Mouse (Mus musculus) kidney, embryonic 16.5 days (tissue): Measurements from ENCODE around the gene Slc1a2. TPM values are rescaled to one million over a fixed set of nuclear protein-coding genes. Genes with fewer than 3 reads are reported as not detected.

Experiments
- ATAC-seq: fragments of 200-750 bp; cut with Nextera tagmentation; 2 replicates; pipeline ENCODE4 v1.8.0; 2017; ENCODE audit warnings: moderate TSS enrichment; ENCODE audit not compliant: low FRiP score, low TSS enrichment
- H3K27ac ChIP-seq: fragments of 300-500 bp; sonication (generic); 2 replicates; pipeline ENCODE4 v1.5.1; 2014; ENCODE audit warnings: low read length
- H3K27me3 ChIP-seq: fragments of 300-500 bp; sonication (generic); 2 replicates; pipeline ENCODE4 v1.6.1; 2014; ENCODE audit warnings: low read length, control low read depth, mixed read lengths; ENCODE audit not compliant: insufficient read depth
- H3K36me3 ChIP-seq: fragments of 300-500 bp; sonication (generic); 2 replicates; pipeline ENCODE4 v1.6.1; 2014; ENCODE audit warnings: low read length, control low read depth, mixed read lengths; ENCODE audit not compliant: insufficient read depth
- H3K4me1 ChIP-seq: fragments of 300-500 bp; sonication (generic); 2 replicates; pipeline ENCODE4 v1.6.1; 2014; ENCODE audit warnings: low read length, control low read depth, mixed read lengths; ENCODE audit not compliant: insufficient read depth
- H3K4me2 ChIP-seq: fragments of 300-500 bp; sonication (generic); replicated peaks from 2 replicates; pipeline ENCODE4 v1.6.1; 2014; ENCODE audit warnings: low read depth, low read length
- H3K4me3 ChIP-seq: fragments of 300-500 bp; sonication (generic); 2 replicates; pipeline ENCODE4 v1.5.1; 2014; ENCODE audit warnings: mild to moderate bottlenecking, low read length
- H3K9ac ChIP-seq: fragments of 300-500 bp; sonication (generic); replicated peaks from 2 replicates; pipeline ENCODE4 v1.6.1; 2014; ENCODE audit warnings: low read length
- H3K9me3 ChIP-seq: fragments of 300-500 bp; sonication (generic); 2 replicates; pipeline ENCODE4 v1.6.1; 2016; ENCODE audit warnings: low read length, control low read depth
- WGBS: fragments of 180-500 bp; shearing (Covaris S2); extraction: QIAGEN DNeasy Blood & Tissue Kit; methylation state at CpG from one replicate; pipeline ENCODE4 v1.1.7; 2014; 5-methylcytosine and 5-hydroxymethylcytosine counted together
- polyA plus RNA-seq: library from polyadenylated mRNA; unstranded; fragments of >200 nt; fragmentation: Nextera tagmentation; extraction: Ambion mirVana; gene quantifications from 2 replicates; pipeline ENCODE4 v1.2.1, GENCODE M21; 2015

Slc1a2 gene
- 0.12 and 0.13 TPM in 2 replicates for polyA plus RNA-seq

GRCm38 (mm10) chr2:102658163-102658660 is at the start of gene Slc1a2:
Gene Slc1a2, plus strand, starts transcription at chr2:102658659.
- Histone ChIP-seq H3K36me3 (no peaks in the 10 kb centered on the region), H3K27me3 (peaks cover 32% of the 10 kb centered on the region), H3K9me3 (no peaks in the 10 kb centered on the region), H3K27ac (no peak within 1 kb of the TSS), H3K4me2 (peak within 1 kb of the TSS; percentile 99), H3K9ac (peak within 1 kb of the TSS; percentile 59), H3K4me3 (peak within 1 kb of the TSS; percentile 72), H3K4me1 (peaks cover 18% of the 10 kb centered on the region; the same call in 1 of the 2 replicates)
- ATAC-seq, result peak; percentile 61; the same call in 1 of the 2 replicates
- under 1% methylated on average over 19 of the region's 20 CpGs for WGBS

DNA sequence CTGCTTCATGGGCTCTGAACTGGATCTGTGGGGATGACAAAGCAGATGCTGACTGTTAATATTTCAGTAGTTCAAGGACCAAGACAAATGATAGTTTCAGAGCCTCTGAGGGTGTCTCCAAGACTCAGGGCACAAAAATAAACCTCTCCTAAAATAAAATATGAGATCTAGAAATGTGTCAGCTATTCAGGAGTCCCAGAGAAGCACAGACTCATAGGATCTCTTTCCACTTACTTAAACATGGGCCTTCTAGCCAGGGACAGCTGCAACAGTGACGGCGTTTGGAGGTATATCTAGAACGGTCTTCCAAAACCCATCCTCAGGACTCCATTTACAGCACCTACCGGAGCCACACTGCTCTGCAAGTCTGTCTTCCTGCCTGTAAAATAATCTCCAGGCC is 48.0 kb upstream of the Slc1a2 start:
- no peaks in the 10 kb centered on the region for H3K36me3 ChIP-seq
- no peak overlapping the region for H3K4me3 ChIP-seq
- no peak overlapping the region for H3K4me2 ChIP-seq
- WGBS, result 92% methylated on average over 4 of the region's 4 CpGs
- no peak overlapping the region for H3K9ac ChIP-seq
- H3K27me3 ChIP-seq, result no peaks in the 10 kb centered on the region
- no peaks in the 10 kb centered on the region for H3K9me3 ChIP-seq
- no peak overlapping the region for H3K27ac ChIP-seq
- H3K4me1 ChIP-seq, result no peaks in the 10 kb centered on the region
- no peak for ATAC-seq

GRCm38 (mm10) chr2:102616637-102617036 is 41.8 kb upstream of the Slc1a2 start:
- no peak for ATAC-seq
- no peaks in the 10 kb centered on the region for H3K36me3 ChIP-seq

GRCm38 (mm10) chr2:102620744-102621429 is 37.6 kb upstream of the Slc1a2 start:
- ATAC-seq, result no peak
- no peaks in the 10 kb centered on the region for H3K27me3 ChIP-seq
- WGBS, result 60% methylated on average over 12 of the region's 12 CpGs

More at GRCm38 (mm10) chr2:102616637-102617036, 41.8 kb upstream of the Slc1a2 start:
- H3K9ac ChIP-seq, result no peak overlapping the region
- H3K4me3 ChIP-seq, result no peak overlapping the region
- no peaks in the 10 kb centered on the region for H3K4me1 ChIP-seq
- no peaks in the 10 kb centered on the region for H3K27me3 ChIP-seq
- 75% methylated on average over 2 of the region's 2 CpGs for WGBS
- H3K9me3 ChIP-seq, result no peaks in the 10 kb centered on the region
- no peak overlapping the region for H3K27ac ChIP-seq
- H3K4me2 ChIP-seq, result no peak overlapping the region

DNA sequence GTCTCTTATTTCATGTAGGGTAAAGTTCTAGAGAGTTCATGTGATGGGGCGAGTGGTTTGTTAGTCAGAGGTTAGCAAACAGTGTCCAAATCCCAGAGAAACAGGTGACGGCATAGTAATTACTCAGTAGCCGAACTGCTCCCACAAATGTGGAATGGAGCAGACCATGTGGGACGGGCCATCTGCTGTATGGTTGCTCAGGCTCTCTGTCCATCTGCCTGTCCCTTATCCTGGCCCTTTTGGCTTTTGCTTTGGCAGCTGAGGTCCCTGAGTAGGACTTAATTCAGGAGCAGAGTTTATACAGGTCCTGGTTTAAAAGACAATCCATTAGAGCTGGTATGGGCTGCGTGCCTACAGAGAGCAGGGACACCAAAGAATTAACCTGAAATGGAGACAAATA is 36.3 kb upstream of the Slc1a2 start:
- no peak overlapping the region for H3K4me2 ChIP-seq
- no peaks in the 10 kb centered on the region for H3K36me3 ChIP-seq
- no peaks in the 10 kb centered on the region for H3K27me3 ChIP-seq
- 88% methylated on average over 5 of the region's 5 CpGs for WGBS
- no peak overlapping the region for H3K4me3 ChIP-seq
- H3K9ac ChIP-seq, result no peak overlapping the region
- H3K27ac ChIP-seq, result no peak overlapping the region
- no peaks in the 10 kb centered on the region for H3K9me3 ChIP-seq
- ATAC-seq, result no peak
- H3K4me1 ChIP-seq, result no peaks in the 10 kb centered on the region

More at GRCm38 (mm10) chr2:102620744-102621429, 37.6 kb upstream of the Slc1a2 start:
- Histone ChIP-seq H3K4me3 (no peak overlapping the region), H3K36me3 (no peaks in the 10 kb centered on the region), H3K4me1 (no peaks in the 10 kb centered on the region), H3K9me3 (no peaks in the 10 kb centered on the region), H3K4me2 (no peak overlapping the region), H3K9ac (no peak overlapping the region), H3K27ac (no peak overlapping the region)

- no peak overlapping the region for H3K4me3 ChIP-seq
- no peak overlapping the region for H3K4me2 ChIP-seq
- no peak overlapping the region for H3K27ac ChIP-seq
- H3K9me3 ChIP-seq, result no peaks in the 10 kb centered on the region
- H3K9ac ChIP-seq, result no peak overlapping the region
- no peaks in the 10 kb centered on the region for H3K4me1 ChIP-seq
- H3K27me3 ChIP-seq, result no peaks in the 10 kb centered on the region
- no peaks in the 10 kb centered on the region for H3K36me3 ChIP-seq
- ATAC-seq, result no peak
These were observed 35.5 kb upstream of the Slc1a2 start for GRCm38 (mm10) chr2:102622943-102623342.

- Histone ChIP-seq H3K4me1 (no peaks in the 10 kb centered on the region), H3K4me2 (no peak overlapping the region), H3K4me3 (no peak overlapping the region), H3K9ac (no peak overlapping the region), H3K27ac (no peak overlapping the region), H3K27me3 (no peaks in the 10 kb centered on the region), H3K36me3 (no peaks in the 10 kb centered on the region), H3K9me3 (no peaks in the 10 kb centered on the region)
- 89% methylated on average over 1 of the region's 1 CpGs for WGBS
- ATAC-seq, result no peak
These were observed 33.9 kb upstream of the Slc1a2 start for GRCm38 (mm10) chr2:102624538-102624937.

DNA sequence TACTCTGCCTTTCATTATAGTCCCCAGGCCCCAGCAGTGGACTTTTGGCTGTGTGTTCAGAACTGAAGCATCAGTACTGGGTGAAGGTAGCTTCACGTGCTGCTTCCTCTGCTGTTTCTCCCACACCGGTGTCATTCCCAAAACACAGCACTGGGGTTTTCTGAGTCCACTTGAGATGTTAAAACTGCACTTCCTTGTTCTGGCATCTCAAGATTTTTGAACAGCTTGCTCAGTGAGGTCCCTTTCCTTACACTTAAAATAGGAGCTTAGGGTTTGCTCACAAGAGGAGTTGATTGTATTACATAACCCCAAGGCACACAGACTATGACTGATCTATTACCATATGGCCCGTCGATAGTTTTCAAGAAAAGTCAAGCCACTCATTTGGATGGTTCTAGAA is 26.1 kb upstream of the Slc1a2 start:
- Histone ChIP-seq H3K27ac (no peak overlapping the region), H3K27me3 (no peaks in the 10 kb centered on the region), H3K4me1 (no peaks in the 10 kb centered on the region), H3K9me3 (no peaks in the 10 kb centered on the region), H3K4me2 (no peak overlapping the region), H3K9ac (no peak overlapping the region), H3K36me3 (no peaks in the 10 kb centered on the region), H3K4me3 (no peak overlapping the region)
- 87% methylated on average over 4 of the region's 4 CpGs for WGBS
- no peak for ATAC-seq

DNA sequence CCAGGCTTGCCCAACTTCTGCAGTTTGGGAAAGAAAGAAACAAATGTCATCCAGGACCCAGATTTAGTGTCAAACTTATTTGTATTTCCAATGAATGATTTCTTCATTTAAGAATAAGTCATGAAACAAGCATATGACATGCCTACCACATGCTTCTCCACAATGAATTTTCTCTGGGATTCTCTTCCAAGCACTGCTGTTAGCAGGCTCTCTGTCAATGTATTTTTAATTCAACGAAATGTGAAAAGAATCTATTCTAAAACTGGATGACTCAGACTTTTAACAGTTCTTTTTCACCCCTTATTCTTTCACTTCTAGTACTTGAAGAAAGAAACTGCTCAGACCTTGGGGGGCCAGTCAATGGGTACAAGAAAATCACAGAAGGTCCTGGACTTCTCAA is 24.4 kb upstream of the Slc1a2 start:
- H3K27ac ChIP-seq, result no peak overlapping the region
- H3K4me1 ChIP-seq, result no peaks in the 10 kb centered on the region
- no peaks in the 10 kb centered on the region for H3K27me3 ChIP-seq
- H3K4me3 ChIP-seq, result no peak overlapping the region
- H3K9ac ChIP-seq, result no peak overlapping the region
- no peak overlapping the region for H3K4me2 ChIP-seq
- 93% methylated on average over 1 of the region's 1 CpGs for WGBS
- ATAC-seq, result no peak
- no peaks in the 10 kb centered on the region for H3K9me3 ChIP-seq
- H3K36me3 ChIP-seq, result no peaks in the 10 kb centered on the region

DNA sequence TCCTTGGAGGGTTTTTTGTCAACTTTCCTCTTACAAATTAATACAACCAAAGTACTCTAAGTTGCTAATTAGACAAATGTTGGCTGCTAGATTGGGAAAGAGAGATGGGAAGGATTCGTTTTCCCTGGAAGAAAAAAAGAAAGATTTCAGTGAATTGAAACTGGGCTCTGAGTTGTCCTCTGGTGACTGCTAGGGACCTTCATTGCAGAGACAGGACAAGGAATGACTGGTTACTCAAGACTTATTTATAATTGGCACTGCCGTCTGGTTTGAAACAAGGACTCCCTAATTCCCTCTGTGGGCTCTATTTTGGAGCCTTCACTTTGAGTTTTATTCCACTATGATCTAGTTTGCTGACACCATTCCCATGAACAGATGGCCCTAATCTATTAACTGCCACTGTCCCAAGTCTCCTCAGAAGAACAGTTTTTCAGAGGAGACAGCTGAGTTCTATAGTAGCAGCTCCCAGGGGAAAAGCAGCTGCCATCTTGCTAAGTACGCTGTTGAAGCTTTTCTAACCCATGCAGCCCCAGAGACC is 22.9 kb upstream of the Slc1a2 start:
- WGBS, result 77% methylated on average over 3 of the region's 3 CpGs
- Histone ChIP-seq H3K27ac (no peak overlapping the region), H3K4me2 (no peak overlapping the region), H3K9me3 (no peaks in the 10 kb centered on the region), H3K4me1 (no peaks in the 10 kb centered on the region), H3K36me3 (no peaks in the 10 kb centered on the region), H3K4me3 (no peak overlapping the region), H3K9ac (no peak overlapping the region), H3K27me3 (no peaks in the 10 kb centered on the region)
- ATAC-seq, result no peak
